Mouse (Mus musculus): ENCODE measurements around the gene Gm8439. TPM values are rescaled to one million over a fixed set of nuclear protein-coding genes. Genes with fewer than 3 reads are reported as not detected.

Gene Gm8439
- not detected for total RNA-seq (2023)

GRCm38 (mm10) chr4:120588445-120588844 is at the start of gene Gm8439:
Gm8439 (plus strand) TSS chr4:120588745.

DNA sequence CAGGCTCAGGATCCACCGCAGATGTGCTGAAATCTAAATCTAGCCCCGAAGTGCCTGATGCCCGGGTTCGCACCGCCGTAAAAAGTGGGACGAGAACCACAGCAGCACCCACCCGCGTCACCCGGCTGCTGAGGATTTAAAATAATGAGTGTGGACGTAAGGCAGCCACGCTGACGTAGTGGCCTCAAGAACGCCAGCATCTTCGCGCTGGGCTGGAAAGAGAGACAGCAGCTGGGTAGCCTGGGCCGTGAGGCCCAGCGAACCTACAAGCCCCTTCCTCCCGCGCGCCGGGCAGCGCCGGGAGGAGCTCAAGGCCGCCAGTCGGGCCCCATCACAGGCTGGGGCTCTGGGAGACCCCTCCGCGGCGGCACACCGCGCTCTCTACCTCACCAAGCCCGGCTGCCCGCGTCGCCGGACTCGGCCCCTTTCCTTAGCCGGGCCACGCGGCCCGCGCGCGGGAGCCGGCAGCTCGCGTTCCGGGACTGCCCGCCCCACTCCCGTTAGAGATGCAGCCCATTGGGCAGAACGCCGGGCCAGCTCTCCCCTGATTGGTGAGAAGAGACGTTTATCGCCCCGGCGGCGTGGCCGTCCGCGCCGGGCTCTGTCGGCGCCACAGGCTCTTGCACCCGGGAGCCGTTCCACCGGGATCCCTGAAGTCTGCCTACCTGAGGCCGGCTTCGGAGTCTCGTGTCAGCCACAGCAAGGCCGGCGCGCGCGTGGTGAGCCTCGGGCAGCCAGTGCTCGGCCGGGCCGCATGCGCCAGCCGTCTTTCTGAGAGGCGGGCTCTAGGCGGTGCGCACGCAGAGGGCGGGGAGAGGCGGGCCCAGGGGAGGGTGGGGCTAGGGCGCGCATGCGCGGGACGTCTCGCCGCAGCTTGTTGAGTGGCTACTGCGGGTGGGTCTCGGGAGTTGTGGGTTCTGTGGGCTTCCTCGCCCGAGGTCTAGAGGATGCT is 18.8 kb upstream of the Gm8439 start, which contains the start of gene Ctps:
Gene Ctps (minus strand): TSS at position 791 of the 952 bp plus-strand sequence.

Other genes with a start within 250 kb of the Gm8439 start
- gene Scmh1, start 183.5 kb upstream of the Gm8439 start, total RNA-seq (2023), result 10 to 100 TPM; 17.7 to 31.7 TPM
- gene Slfnl1, start 56.5 kb upstream of the Gm8439 start, total RNA-seq (2023), result 1 to 10 TPM in 1 of 2 experiments, under 1 TPM in 1; 0.32 to 1.4 TPM
- gene Ctps, start 18.5 kb upstream of the Gm8439 start, total RNA-seq (2023), result 10 to 100 TPM; 19.6 to 20.5 TPM
- 1 to 10 TPM; 1.0 to 1.1 TPM for gene Cited4, start 77.8 kb downstream of the Gm8439 start, total RNA-seq (2023)
- not detected for gene Kcnq4, start 159.9 kb downstream of the Gm8439 start, total RNA-seq (2023)
- gene Nfyc, start 242.8 kb downstream of the Gm8439 start, total RNA-seq (2023), result 10 to 100 TPM; 79.3 to 91.1 TPM